Mouse (Mus musculus) cortical plate, adult 2 months (tissue): ENCODE results near the gene Lmo7.

Source experiments
- CTCF ChIP-seq: fragments of 200-500 bp; IDR thresholded peaks from 2 replicates; pipeline ENCODE4 v1.5.1; 2011; ENCODE audit warnings: mild to moderate bottlenecking, control low read depth, low read length; ENCODE audit not compliant: insufficient read depth; ENCODE audit errors: extremely low read depth
- POLR2A ChIP-seq: fragments of 200-500 bp; IDR thresholded peaks from 2 replicates; pipeline ENCODE4 v1.6.1; 2011; ENCODE audit warnings: mild to moderate bottlenecking, low read length, control low read depth; ENCODE audit not compliant: insufficient read depth; ENCODE audit errors: extremely low read depth

- TF ChIP-seq POLR2A (no peak), CTCF (no peak)
Measured at GRCm38 (mm10) chr14:101878346-101879049, 148.7 kb downstream of the Lmo7 start.
